Mouse (Mus musculus): ENCODE measurements around the gene Xpa. TPM values are rescaled to one million over a fixed set of nuclear protein-coding genes. Genes with fewer than 3 reads are reported as not detected.

Gene Xpa
- polyA plus RNA-seq, 1 experiment: 45.7 TPM

DNA sequence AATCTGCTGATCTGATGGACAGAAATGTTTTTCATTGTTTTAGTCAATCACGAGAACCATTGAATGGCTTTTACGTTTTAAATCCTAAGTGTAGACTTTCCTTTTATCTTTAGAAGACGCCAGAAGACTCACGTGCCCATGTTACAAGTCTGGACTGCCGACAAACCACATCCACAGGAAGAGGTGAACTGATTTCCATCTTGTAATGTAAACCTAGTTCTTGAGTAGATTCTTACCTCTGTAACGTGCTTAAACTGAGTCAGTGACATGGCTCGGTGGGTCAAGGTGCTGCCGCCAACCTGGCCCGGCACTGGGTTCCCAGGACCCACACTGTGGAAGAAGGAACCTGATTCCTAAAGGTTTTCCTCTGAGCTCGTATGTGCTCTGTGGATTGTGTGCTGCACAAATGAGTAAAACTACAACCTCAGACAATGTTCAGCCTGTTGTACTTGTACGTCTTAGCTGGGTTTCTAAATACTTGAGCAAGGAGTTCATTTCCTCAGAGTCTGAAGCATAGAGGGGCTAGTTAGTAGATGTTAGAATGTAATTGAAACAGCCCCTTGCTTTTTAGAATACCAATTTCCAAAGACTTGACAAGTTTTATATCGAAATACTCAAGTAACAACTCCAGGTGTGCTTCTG is 44.1 kb downstream of the Xpa start:
- H3K4me1 ChIP-seq (ENCODE audit: control insufficient read depth, insufficient read depth, low read length): no peaks in the 10 kb centered on the region
- no peak overlapping the region for H3K27ac ChIP-seq (ENCODE audit: insufficient read depth, low read depth, low read length)
- TF ChIP-seq CTCF (IDR thresholded peaks at IDR 0.05; ENCODE audit: low read depth, low read length) (no peak), POLR2A (IDR thresholded peaks at IDR 0.05; ENCODE audit: borderline replicate concordance, low read depth, low read length) (no peak)
- H3K4me3 ChIP-seq (ENCODE audit: insufficient read depth, low read length): no peak overlapping the region

DNA sequence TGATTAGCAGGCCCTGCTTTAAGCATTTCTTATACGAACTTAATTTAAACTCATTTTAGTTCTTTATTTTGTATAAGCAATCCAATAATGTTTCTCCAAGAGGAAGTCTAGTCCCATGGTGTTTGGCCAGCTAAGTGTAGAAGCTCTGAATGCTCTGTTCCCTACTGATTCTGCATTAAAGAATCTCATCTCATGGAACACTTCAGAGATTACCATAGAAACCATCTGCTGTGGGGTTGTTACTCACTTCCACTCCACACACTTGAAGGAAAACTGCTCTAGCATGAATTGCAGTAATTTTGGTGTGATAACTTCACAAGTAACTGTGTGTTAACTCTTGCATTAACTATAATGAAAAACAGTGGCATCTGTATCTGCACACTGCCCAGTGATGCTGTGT is 49.2 kb downstream of the Xpa start:
- peaks cover 2% of the 10 kb centered on the region; the same call in 1 of the 2 replicates for H3K4me1 ChIP-seq (ENCODE audit: control insufficient read depth, insufficient read depth, low read length)
- no peak overlapping the region for H3K27ac ChIP-seq (ENCODE audit: insufficient read depth, low read depth, low read length)
- TF ChIP-seq POLR2A (IDR thresholded peaks at IDR 0.05; ENCODE audit: borderline replicate concordance, low read depth, low read length) (no peak), CTCF (IDR thresholded peaks at IDR 0.05; ENCODE audit: low read depth, low read length) (no peak)
- no peak overlapping the region for H3K4me3 ChIP-seq (ENCODE audit: insufficient read depth, low read length)

DNA sequence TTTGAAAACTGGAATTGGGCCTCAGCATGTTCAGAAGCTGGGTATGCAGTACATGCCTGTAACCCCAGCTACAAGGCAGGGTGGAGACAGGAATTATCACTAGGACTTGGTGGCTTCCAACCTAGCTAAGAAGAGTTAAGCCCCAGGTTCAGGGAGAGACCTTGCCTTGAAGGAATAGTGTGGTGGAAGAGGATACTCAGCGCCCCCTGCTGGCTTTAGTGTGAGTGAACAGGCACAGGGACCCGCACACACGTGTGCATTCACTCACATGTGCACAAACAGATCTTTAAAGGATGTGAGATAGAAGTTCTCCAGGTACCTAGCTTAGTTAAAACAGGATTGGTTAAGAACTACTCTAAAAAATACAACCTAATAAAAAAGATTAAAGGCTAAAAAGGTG is 51.8 kb downstream of the Xpa start:
- H3K4me3 ChIP-seq (ENCODE audit: insufficient read depth, low read length): no peak overlapping the region
- H3K27ac ChIP-seq (ENCODE audit: insufficient read depth, low read depth, low read length): no peak overlapping the region
- H3K4me1 ChIP-seq (ENCODE audit: control insufficient read depth, insufficient read depth, low read length): peaks cover 7% of the 10 kb centered on the region
- TF ChIP-seq POLR2A (IDR thresholded peaks at IDR 0.05; ENCODE audit: borderline replicate concordance, low read depth, low read length): no peak
- TF ChIP-seq CTCF (IDR thresholded peaks at IDR 0.05; ENCODE audit: low read depth, low read length): peak; percentile 69

DNA sequence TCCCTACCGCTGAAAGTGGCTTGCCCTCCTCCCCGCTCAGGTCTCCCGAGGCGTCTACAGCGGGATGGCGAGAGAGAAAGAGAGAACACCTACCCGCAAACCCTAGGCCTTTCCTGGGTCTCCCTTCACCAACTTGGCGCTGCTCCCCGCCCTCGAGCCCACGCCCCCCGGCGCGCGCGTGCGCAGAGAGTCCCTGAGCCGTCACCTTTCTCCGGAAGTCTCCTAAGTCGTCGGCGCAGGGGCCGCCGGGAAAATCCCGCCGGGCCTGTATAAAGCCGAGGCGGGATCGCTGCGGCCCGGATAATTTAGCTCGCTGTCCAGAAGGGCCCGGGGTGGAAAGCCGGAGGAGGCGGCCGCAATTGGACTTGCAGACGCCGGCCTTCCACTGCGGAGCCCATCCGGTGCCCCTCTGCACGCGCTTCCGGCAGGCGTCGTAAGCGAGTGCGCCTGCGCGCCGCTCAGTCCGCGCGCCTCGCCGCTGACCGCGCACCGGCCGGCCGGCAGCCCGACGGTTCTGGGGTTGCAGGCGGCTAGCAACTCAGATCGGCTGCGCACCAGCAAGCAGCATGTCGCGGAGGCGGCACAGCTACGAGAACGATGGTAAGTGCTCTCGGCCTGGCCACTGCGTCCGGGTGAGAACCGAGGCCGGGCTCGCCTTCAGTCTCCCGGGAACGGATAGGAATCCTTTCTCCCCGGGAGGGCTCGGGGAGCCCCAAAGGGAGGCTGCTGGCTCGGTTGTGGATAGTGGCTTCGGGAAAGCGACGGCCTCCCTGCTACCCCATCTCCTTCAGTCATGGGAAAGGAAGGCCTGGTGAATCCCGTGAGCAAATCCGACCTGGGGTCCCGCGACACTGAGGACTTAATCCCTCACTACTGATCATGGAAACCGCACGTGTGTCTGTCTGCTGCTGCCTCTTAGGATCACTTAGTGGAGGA is 57.6 kb downstream of the Xpa start, which contains the start of the genes Ncbp1 and Tstd2:
Gene Ncbp1 (plus strand): TSS at position 327 of the 936 bp plus-strand sequence.
Gene Tstd2 (minus strand): TSS at position 408 of the 936 bp plus-strand sequence.
- peak within 1 kb of the TSS; percentile 93 for H3K27ac ChIP-seq (ENCODE audit: insufficient read depth, low read depth, low read length)
- TF ChIP-seq POLR2A (IDR thresholded peaks at IDR 0.05; ENCODE audit: borderline replicate concordance, low read depth, low read length): no peak
- no peak for TF ChIP-seq CTCF (IDR thresholded peaks at IDR 0.05; ENCODE audit: low read depth, low read length)
- H3K4me3 ChIP-seq (ENCODE audit: insufficient read depth, low read length): peak within 1 kb of the TSS; percentile 78
- H3K4me1 ChIP-seq (ENCODE audit: control insufficient read depth, insufficient read depth, low read length): peaks cover 26% of the 10 kb centered on the region

DNA sequence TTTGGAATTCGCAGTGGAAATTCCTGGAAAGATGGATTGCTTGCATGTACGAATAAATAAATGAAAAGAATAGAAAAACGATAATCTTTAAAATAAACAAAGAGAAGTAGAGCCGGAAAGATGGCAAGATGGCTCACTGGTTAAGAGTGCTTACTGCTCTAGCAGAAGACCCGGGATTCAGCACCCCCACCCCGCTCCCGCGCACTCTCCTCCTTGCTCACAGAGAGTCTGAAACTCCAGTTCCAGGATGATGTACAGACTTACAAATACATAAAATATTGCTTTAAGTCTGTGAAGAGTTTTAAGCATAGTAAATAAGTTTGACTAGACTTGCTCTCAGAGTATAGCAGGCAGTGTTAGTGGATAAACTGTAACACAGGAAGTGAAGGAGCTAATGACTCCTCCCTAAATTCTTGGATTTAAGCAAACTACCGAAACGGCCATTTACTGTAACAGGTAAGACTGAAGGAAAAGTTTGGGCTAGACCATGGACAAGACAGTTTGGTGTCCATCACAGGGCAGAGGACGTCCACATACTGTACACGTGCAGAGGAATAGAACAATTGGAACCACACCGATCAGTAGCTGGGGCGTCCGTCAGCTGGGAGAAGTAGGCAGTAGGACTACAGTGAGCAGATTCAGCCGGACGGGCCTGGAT is 58.4 kb downstream of the Xpa start:
- Histone ChIP-seq H3K4me1 (ENCODE audit: control insufficient read depth, insufficient read depth, low read length) (peaks cover 26% of the 10 kb centered on the region), H3K27ac (ENCODE audit: insufficient read depth, low read depth, low read length) (peak overlapping the region; percentile 93), H3K4me3 (ENCODE audit: insufficient read depth, low read length) (peak overlapping the region; percentile 78)
- TF ChIP-seq POLR2A (IDR thresholded peaks at IDR 0.05; ENCODE audit: borderline replicate concordance, low read depth, low read length) (no peak), CTCF (IDR thresholded peaks at IDR 0.05; ENCODE audit: low read depth, low read length) (no peak)

DNA sequence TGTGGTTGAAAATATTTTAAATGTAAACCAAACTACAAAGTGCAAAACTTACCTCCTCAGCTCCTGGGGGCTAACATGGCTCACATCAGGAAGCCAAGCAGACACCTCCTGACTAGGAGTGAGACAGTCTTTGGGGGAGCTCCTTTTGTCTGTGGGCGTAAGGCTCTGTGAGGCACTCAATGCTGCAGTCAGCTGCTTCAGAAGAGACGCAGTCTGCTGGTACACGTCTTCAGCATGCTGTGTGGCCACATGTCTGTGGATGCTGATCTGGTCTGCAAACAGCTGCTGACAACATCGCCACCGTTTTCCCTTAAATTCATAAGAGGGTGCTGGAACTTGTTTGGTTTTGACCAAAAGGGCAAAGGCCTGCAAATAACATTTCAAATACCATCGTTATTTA is 64.3 kb downstream of the Xpa start:
- peaks cover 13% of the 10 kb centered on the region for H3K4me1 ChIP-seq (ENCODE audit: control insufficient read depth, insufficient read depth, low read length)
- H3K4me3 ChIP-seq (ENCODE audit: insufficient read depth, low read length): no peak overlapping the region
- TF ChIP-seq CTCF (IDR thresholded peaks at IDR 0.05; ENCODE audit: low read depth, low read length): no peak
- no peak for TF ChIP-seq POLR2A (IDR thresholded peaks at IDR 0.05; ENCODE audit: borderline replicate concordance, low read depth, low read length)
- H3K27ac ChIP-seq (ENCODE audit: insufficient read depth, low read depth, low read length): no peak overlapping the region

DNA sequence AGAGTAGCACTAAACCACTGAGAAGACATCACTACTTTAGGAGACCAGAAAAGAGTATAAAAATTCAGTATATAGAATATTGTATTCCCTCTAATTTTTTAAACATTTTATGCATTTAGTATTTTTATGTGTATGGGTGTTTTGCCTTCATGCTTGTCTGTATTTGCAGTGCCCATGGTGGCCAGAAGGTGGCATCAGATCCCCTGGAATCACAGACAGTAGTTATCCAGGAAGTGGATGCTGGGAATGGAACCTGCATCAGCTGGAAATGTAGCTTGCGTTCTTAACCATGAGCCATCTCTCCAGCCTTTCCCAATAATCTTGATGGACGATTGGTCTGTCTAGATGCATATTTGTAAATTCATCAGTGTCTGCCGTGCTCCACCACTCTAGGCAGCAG is 65.9 kb downstream of the Xpa start:
- TF ChIP-seq CTCF (IDR thresholded peaks at IDR 0.05; ENCODE audit: low read depth, low read length) (peak; percentile 48), POLR2A (IDR thresholded peaks at IDR 0.05; ENCODE audit: borderline replicate concordance, low read depth, low read length) (no peak)
- Histone ChIP-seq H3K4me3 (ENCODE audit: insufficient read depth, low read length) (no peak overlapping the region), H3K27ac (ENCODE audit: insufficient read depth, low read depth, low read length) (no peak overlapping the region), H3K4me1 (ENCODE audit: control insufficient read depth, insufficient read depth, low read length) (peaks cover under 1% of the 10 kb centered on the region; the same call in 1 of the 2 replicates)

DNA sequence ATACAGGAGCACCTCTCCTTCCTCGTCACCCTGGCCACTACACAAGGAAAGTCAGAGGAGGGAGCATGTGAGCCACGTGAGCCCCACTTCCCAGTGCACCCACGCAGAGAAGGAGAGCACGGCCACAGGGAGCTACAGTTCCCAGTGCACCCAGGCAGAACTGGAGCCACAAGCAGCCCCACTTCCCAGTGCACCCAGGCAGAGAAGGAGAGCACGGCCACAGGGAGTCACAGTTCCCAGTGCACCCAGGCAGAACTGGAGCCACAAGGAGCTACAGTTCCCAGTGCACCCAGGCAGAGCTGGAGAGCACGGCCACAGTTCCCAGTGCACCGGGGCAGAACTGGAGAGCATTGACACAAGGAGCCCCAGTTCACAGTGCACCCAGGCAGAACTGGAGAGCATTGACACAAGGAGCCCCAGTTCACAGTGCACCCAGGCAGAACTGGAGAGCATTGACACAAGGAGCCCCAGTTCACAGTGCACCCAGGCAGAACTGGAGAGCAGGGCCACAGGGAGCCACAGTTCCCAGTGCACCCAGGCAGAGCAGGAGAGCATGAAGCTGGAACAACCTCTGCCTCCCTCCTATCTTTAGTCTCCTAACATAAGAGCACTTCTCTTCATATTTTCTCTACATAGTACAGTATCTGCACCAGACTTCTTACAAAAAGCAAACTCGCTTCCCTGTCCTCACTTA is 66.7 kb downstream of the Xpa start:
- TF ChIP-seq POLR2A (IDR thresholded peaks at IDR 0.05; ENCODE audit: borderline replicate concordance, low read depth, low read length) (no peak), CTCF (IDR thresholded peaks at IDR 0.05; ENCODE audit: low read depth, low read length) (no peak)
- no peak overlapping the region for H3K4me3 ChIP-seq (ENCODE audit: insufficient read depth, low read length)

DNA sequence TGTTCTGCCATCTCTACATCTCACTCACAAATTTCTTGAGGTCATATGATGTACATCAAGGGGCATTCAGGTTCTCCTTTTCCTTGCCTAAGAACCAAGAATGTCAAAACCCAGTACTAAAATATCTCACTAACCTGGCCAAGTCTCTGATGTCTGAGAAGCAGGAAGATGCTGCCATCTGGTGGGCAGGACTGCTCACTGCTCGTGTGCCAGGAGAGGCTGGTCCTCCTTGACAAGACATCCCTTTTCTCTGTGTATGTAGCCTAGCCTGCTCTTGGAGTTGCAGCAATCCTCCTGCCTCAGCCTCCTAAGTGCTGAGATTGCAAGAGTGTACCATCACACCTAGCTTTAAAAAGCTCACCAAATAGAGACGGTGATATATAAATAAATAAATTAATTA is 69.6 kb downstream of the Xpa start:
- H3K4me1 ChIP-seq (ENCODE audit: control insufficient read depth, insufficient read depth, low read length): peaks cover 14% of the 10 kb centered on the region
- H3K4me3 ChIP-seq (ENCODE audit: insufficient read depth, low read length): no peak overlapping the region
- peak; percentile 81 for TF ChIP-seq CTCF (IDR thresholded peaks at IDR 0.05; ENCODE audit: low read depth, low read length)
- no peak for TF ChIP-seq POLR2A (IDR thresholded peaks at IDR 0.05; ENCODE audit: borderline replicate concordance, low read depth, low read length)
- H3K27ac ChIP-seq (ENCODE audit: insufficient read depth, low read depth, low read length): no peak overlapping the region

More for the DNA sequence above, 66.7 kb downstream of the Xpa start:
- H3K4me1 ChIP-seq (ENCODE audit: control insufficient read depth, insufficient read depth, low read length): peaks cover 2% of the 10 kb centered on the region; the same call in 1 of the 2 replicates
- no peak overlapping the region for H3K27ac ChIP-seq (ENCODE audit: insufficient read depth, low read depth, low read length)
